Mouse (Mus musculus) thymus, adult 2 months (tissue): ENCODE measurements around the gene Epb42. TPM values are rescaled to one million over a fixed set of nuclear protein-coding genes. Genes with fewer than 3 reads are reported as not detected.
"Not testable (repeated sequence)": the region's sequence is repeated elsewhere in the genome, so short reads cannot be mapped to it uniquely, and the experiment has no call there.

Source experiments
- DNase-seq: peaks from one replicate; pipeline ENCODE4 v3.0.0; 2021
- H3K27ac ChIP-seq: fragments of 200-500 bp; 2 replicates; pipeline ENCODE4 v1.5.1; 2012; ENCODE audit warnings: low read length, control low read depth; ENCODE audit not compliant: control insufficient read depth, insufficient read depth
- H3K27me3 ChIP-seq: fragments of 200-500 bp; 2 replicates; pipeline ENCODE4 v1.6.1; 2012; ENCODE audit warnings: mild to moderate bottlenecking, low read length, moderate library complexity, mixed read lengths; ENCODE audit not compliant: control insufficient read depth, insufficient read depth
- H3K36me3 ChIP-seq: fragments of 200-500 bp; 2 replicates; pipeline ENCODE4 v1.6.1; 2012; ENCODE audit warnings: mild to moderate bottlenecking, low read length, moderate library complexity; ENCODE audit not compliant: control insufficient read depth, insufficient read depth
- H3K4me1 ChIP-seq: fragments of 200-500 bp; replicated peaks from 2 replicates; pipeline ENCODE4 v1.6.1; 2012; ENCODE audit warnings: low read length; ENCODE audit not compliant: control insufficient read depth, insufficient read depth
- H3K4me3 ChIP-seq: fragments of 200-500 bp; 2 replicates; pipeline ENCODE4 v1.5.1; 2012; ENCODE audit warnings: mild to moderate bottlenecking, low read length, control low read depth, moderate library complexity; ENCODE audit not compliant: control insufficient read depth, insufficient read depth
- CTCF ChIP-seq: fragments of 200-500 bp; IDR thresholded peaks from 2 replicates; pipeline ENCODE4 v1.5.1; 2012; ENCODE audit warnings: mild to moderate bottlenecking, control low read depth, low read length, moderate library complexity, borderline replicate concordance; ENCODE audit not compliant: control insufficient read depth, poor library complexity, insufficient read depth; ENCODE audit errors: extremely low read depth
- POLR2A ChIP-seq: fragments of 200-500 bp; IDR thresholded peaks from 2 replicates; pipeline ENCODE4 v1.6.1; 2012; ENCODE audit warnings: mild to moderate bottlenecking, low read length, control low read depth, moderate library complexity; ENCODE audit not compliant: control insufficient read depth, poor library complexity, insufficient read depth; ENCODE audit errors: extremely low read depth
- WGBS: fragments of 180-500 bp; shearing (Covaris S2); methylation state at CpG from one replicate; pipeline ENCODE4 v1.1.7; 2018; 5-methylcytosine and 5-hydroxymethylcytosine counted together
- polyA plus RNA-seq: library from polyadenylated mRNA; depleted of rRNA; stranded (reverse); fragments of >200 nt; gene quantifications from 2 replicates; pipeline ENCODE4 v1.2.3, GENCODE M21; 2012

The Epb42 gene
- polyA plus RNA-seq, 1 experiment: 0.88 TPM

DNA sequence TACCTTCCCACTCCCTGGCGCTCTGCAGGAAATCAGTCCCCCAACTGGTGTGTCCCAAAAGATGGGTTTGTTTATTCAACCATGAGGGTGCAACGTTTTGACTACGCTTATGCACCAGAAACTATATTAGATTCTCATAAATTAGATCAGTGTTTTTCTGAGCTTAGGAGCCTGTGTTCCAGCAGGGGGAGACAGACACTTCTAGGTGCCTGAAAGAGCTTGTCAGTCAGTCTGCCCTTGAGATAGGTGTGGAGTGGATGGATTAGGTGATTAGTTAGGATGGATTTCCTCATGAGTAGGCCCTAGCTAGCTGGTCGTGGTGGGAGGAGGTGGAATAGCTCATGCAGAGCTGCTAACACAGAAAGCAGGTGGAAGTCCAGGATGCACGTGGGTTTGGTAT is 4.2 kb upstream of the Epb42 start:
- DNase-seq: peak; percentile 16
- Histone ChIP-seq H3K27me3 (no peaks in the 10 kb centered on the region), H3K36me3 (no peaks in the 10 kb centered on the region), H3K4me1 (no peaks in the 10 kb centered on the region), H3K4me3 (no peak overlapping the region), H3K27ac (no peak overlapping the region)
- WGBS: 33% methylated on average over 5 of the region's 5 CpGs
- TF ChIP-seq CTCF (no peak), POLR2A (no peak)

DNA sequence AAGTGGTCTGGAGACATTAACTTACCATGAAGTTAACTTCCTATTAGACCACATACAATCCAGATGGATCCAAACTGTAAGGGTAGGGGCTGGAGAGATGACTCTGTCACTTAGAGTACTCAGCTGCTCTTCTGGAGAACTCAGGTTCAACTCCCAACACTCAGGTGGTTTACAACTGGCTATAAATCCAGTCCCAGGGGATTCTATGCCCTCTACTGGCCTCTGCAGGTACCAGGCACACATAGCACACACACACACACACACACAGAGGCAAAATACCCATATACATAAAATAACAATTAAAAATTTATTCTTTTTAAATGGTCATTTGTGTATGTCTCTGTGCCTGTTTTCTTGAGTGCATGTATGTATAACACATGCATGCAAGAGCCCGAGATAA is 2.5 kb upstream of the Epb42 start:
- no peak for DNase-seq
- WGBS: 98% methylated on average over 1 of the region's 1 CpGs
- no peak for TF ChIP-seq POLR2A
- no peak for TF ChIP-seq CTCF
- no peak overlapping the region for H3K4me3 ChIP-seq
- H3K36me3 ChIP-seq: no peaks in the 10 kb centered on the region
- no peaks in the 10 kb centered on the region for H3K4me1 ChIP-seq
- no peaks in the 10 kb centered on the region for H3K27me3 ChIP-seq
- H3K27ac ChIP-seq: no peak overlapping the region

DNA sequence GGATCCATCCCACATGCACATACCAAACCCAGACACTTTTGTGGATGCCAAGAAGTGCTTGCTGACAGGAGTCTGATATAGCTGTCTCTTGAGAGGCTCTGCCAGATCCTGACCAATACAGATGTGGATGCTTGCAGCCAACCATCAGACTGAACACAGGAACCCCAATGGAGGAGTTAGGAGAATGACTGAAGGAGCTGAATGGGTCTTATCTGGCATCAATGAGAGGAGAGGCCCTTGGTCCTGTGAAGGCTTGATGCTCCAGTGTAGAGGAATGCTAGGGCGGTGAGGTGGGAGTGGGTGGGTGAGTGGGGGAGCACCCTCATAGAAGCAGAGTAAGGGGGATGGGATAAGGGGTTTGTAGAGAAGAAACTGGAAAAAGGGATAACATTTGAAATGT is 2.0 kb upstream of the Epb42 start:
- not testable (repeated sequence) for H3K4me3 ChIP-seq, H3K27me3 ChIP-seq, DNase-seq, H3K4me1 ChIP-seq, H3K36me3 ChIP-seq, H3K27ac ChIP-seq
- 100% methylated on average over 1 of the region's 1 CpGs for WGBS

DNA sequence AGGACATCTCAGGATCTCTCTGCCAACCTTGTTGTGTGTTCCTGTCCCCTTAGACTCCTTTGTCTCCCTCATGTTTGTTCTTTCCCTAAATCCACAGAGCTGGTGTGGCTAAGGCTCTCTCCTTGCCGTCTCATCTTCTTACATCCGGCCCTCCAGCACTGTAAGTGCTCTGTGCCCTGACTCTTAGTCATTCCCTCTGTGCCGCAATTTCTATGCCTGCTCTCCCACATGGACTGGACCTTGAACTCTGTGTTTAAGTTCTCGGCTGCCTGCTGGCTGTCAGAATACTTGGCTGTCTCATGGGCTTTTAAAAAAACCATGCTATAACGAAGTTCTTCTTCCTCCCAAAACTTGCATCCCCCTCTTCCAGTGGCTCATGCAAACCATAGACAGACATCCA is 14.0 kb downstream of the Epb42 start:
- H3K4me3 ChIP-seq: no peak overlapping the region
- H3K27me3 ChIP-seq: no peaks in the 10 kb centered on the region
- H3K27ac ChIP-seq: no peak overlapping the region
- 89% methylated on average over 5 of the region's 5 CpGs for WGBS
- TF ChIP-seq POLR2A: no peak
- no peak for TF ChIP-seq CTCF
- no peak for DNase-seq
- H3K4me1 ChIP-seq: no peaks in the 10 kb centered on the region
- H3K36me3 ChIP-seq: peaks cover 2% of the 10 kb centered on the region

DNA sequence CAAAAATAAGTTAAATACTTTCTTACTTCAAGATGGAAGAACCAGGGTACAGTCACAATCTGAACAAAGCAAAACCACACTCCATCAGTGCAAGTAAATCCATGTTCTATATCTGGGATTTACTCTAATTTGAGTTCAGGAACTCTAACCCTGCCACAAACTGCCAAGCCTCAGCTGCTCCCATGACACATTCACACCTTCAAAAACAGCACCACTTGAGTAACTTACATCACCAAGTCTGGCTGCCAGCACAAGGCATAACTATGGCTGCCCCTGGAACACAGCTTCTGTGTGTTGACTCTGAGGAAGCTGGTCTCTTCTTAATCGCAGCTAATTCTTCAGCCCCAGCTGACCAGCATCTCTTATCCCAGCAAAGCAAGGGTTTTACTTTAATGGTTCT is 19.7 kb downstream of the Epb42 start:
- Histone ChIP-seq H3K36me3 (peaks cover 50% of the 10 kb centered on the region), H3K4me1 (no peaks in the 10 kb centered on the region), H3K27ac (no peak overlapping the region), H3K4me3 (no peak overlapping the region), H3K27me3 (no peaks in the 10 kb centered on the region)
- 97% methylated on average over 1 of the region's 1 CpGs for WGBS
- TF ChIP-seq CTCF (no peak), POLR2A (no peak)
- no peak for DNase-seq

DNA sequence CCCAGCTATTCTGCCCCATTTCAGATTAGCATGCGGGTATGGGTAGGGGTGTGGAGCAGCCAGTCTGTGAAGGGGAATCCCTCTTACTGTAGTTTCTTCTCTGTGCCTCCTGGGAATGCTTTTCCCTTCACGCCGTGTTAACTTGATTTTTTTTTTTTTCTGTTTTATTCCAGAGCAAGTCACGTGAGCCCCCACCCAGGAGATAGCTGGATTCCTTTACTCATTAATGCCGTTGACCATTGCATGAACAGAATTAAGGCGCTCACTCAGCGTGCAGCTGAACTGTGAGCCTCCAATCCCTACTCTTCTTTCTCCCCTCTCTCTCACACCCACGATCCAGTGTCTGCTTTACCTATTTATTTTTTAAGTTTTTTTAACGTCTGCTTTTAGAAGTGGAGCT is 20.6 kb downstream of the Epb42 start:
- TF ChIP-seq CTCF (no peak), POLR2A (no peak)
- WGBS: 98% methylated on average over 9 of the region's 9 CpGs
- no peak for DNase-seq
- H3K27me3 ChIP-seq: no peaks in the 10 kb centered on the region
- H3K36me3 ChIP-seq: peaks cover 50% of the 10 kb centered on the region
- no peak overlapping the region for H3K27ac ChIP-seq
- no peaks in the 10 kb centered on the region for H3K4me1 ChIP-seq
- no peak overlapping the region for H3K4me3 ChIP-seq

DNA sequence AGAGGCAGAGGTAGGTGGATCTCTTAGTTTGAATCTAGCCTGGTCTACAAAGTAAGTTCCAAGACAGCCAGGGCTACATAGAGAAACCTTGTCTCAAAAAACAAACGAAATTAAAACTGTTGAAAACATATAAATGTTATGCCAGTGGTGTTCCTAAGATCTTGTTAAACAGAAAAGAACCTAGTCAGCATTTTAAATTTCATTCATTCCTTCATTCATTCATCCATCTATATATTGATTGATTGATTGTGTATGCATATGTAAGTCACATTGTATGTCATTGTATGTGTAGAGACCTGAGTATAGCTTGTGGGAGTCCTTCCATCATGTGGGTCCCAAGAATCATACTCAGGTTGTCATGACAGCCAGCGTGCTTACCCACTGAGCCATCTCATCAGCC is 21.4 kb downstream of the Epb42 start:
- no peak for DNase-seq
- no peaks in the 10 kb centered on the region for H3K4me1 ChIP-seq
- H3K4me3 ChIP-seq: no peak overlapping the region
- whole genome bisulfite sequencing: 93% methylated on average over 2 of the region's 2 CpGs
- no peaks in the 10 kb centered on the region for H3K27me3 ChIP-seq
- peaks cover 50% of the 10 kb centered on the region for H3K36me3 ChIP-seq
- H3K27ac ChIP-seq: no peak overlapping the region
- TF ChIP-seq POLR2A: no peak
- TF ChIP-seq CTCF: no peak
